Mouse (Mus musculus) thymus, adult 2 months (tissue): ENCODE measurements at regions not wholly inside any gene's neighbourhood (a gene's known extent, or its start where the extent isn't known, plus 50 kb on each side); places are given as distances from the start of the nearest gene placed in this dataset.

Experiments
- CTCF ChIP-seq: fragments of 200-500 bp; IDR thresholded peaks from 2 replicates; pipeline ENCODE4 v1.5.1; 2012; ENCODE audit warnings: mild to moderate bottlenecking, control low read depth, low read length, moderate library complexity, borderline replicate concordance; ENCODE audit not compliant: control insufficient read depth, poor library complexity, insufficient read depth; ENCODE audit errors: extremely low read depth
- POLR2A ChIP-seq: fragments of 200-500 bp; IDR thresholded peaks from 2 replicates; pipeline ENCODE4 v1.6.1; 2012; ENCODE audit warnings: mild to moderate bottlenecking, low read length, control low read depth, moderate library complexity; ENCODE audit not compliant: control insufficient read depth, poor library complexity, insufficient read depth; ENCODE audit errors: extremely low read depth

DNA sequence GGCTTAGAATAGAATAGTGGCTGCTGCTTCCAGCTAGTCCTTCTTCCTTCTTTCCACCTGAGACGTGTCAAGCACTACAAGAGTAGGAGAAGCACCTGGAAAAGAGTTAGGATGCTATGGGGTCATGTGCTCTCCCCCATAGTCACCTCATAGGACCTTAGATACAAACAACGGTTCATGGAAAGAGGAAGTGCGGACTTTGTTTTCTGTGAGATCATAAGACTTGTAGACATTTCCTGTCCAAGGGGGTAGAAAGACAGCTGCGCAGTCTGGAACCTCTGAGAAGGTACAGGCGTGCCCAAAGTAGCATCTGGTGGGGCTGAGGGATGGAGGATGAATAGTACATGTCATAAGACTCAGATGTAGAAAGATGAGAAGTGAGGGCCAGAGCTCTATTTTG lies 125.6 kb upstream of the Fbxo11 start:
- TF ChIP-seq CTCF (no peak), POLR2A (no peak)
